Mouse (Mus musculus): ENCODE data around the gene Pex3. TPM values are rescaled to one million over a fixed set of nuclear protein-coding genes. Genes with fewer than 3 reads are reported as not detected.
A peak's percentile ranks its signal among the peaks of the same experiment; 100 is the strongest.

Pex3 gene
- polyA plus RNA-seq, 1 experiment from 2014 or later, result 20.8 TPM

DNA sequence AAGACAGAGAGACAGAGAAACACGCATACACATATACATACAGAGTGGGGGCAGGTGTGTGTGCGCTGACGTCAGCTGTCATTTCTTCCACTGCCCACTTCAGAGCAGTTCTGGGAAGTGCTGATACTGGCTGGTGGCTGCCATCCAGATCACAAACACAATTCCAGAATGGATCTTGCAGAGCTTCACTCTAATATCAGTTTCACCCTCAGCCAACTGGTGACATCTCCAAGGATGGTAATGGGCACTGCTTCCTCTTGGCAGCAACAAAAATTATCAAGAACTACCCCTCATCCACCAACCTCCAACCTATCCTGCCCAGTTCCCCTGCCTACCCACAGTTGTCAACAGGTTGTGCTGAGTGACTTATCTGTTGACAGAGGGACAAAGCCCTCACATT, 56.6 kb downstream of the Pex3 start:
- WGBS, result 71% methylated on average over 3 of the region's 3 CpGs
- Histone ChIP-seq H3K36me3 (ENCODE audit: control insufficient read depth, insufficient read depth, low read length) (no peaks in the 10 kb centered on the region), H3K27ac (replicated peaks) (no peak overlapping the region), H3K9me3 (ENCODE audit: control insufficient read depth, low read length) (no peaks in the 10 kb centered on the region), H3K27me3 (ENCODE audit: control insufficient read depth, insufficient read depth, low read length) (no peaks in the 10 kb centered on the region), H3K4me2 (replicated peaks; ENCODE audit: low read depth) (no peak overlapping the region), H3K4me3 (ENCODE audit: low read depth, low read length) (no peak overlapping the region), H3K9ac (ENCODE audit: low read length) (no peak overlapping the region), H3K4me1 (replicated peaks; ENCODE audit: control insufficient read depth, insufficient read depth) (0 out of 2 replicates have a peak, but pooled peaks cover 3% of the 10 kb centered on the region)
- no peak for ATAC-seq (ENCODE audit: low FRiP score, low TSS enrichment)
- TF ChIP-seq CTCF (IDR thresholded peaks at IDR 0.05; ENCODE audit: low read depth), result no peak
- DNase-seq (ENCODE audit: low spot score), result no peak

DNA sequence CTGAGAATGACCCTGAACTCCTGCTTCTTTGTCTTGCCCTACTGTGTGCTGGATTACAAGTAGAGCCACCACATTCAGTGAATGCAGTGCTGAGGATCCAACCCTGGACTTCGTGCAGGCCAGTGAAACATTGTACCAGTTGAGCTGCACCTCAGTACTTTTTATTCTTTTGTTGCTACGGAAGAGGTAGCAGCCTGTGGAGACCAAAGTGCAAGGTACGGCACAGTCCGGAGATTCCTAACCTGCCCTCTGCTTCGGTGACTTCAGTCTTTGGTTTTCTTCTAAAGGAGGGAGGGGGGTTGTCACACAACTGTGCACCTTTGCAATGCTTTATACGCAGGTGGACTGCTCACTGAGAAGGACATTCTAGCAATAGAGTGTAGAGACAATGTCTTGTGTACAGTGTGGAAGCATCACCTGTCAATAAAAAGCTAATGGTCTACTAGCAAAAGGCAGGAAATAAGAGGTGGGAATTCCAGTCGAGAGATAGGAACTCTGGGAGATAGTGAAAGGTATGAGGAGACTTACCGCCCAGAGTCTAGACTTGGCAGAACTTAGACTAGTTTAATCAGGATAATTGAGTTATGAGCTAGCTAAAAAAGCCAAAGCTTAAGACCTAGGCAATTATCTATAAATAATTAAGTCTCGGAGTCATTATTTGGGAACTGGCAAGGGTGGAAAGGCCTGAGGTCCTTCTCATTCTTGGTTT, 58.8 kb downstream of the Pex3 start:
- Histone ChIP-seq H3K4me1 (replicated peaks; ENCODE audit: control insufficient read depth, insufficient read depth) (no peaks in the 10 kb centered on the region), H3K9ac (ENCODE audit: low read length) (no peak overlapping the region), H3K36me3 (ENCODE audit: control insufficient read depth, insufficient read depth, low read length) (no peaks in the 10 kb centered on the region), H3K27ac (replicated peaks) (no peak overlapping the region), H3K4me3 (ENCODE audit: low read depth, low read length) (no peak overlapping the region), H3K27me3 (ENCODE audit: control insufficient read depth, insufficient read depth, low read length) (no peaks in the 10 kb centered on the region), H3K4me2 (replicated peaks; ENCODE audit: low read depth) (no peak overlapping the region), H3K9me3 (ENCODE audit: control insufficient read depth, low read length) (no peaks in the 10 kb centered on the region)
- no peak for DNase-seq (ENCODE audit: low spot score)
- ATAC-seq (ENCODE audit: low FRiP score, low TSS enrichment), result no peak
- TF ChIP-seq CTCF (IDR thresholded peaks at IDR 0.05; ENCODE audit: low read depth) (no peak), EP300 (optimal IDR thresholded peaks at IDR 0.05) (no peak)
- 82% methylated on average over 9 of the region's 9 CpGs for WGBS

DNA sequence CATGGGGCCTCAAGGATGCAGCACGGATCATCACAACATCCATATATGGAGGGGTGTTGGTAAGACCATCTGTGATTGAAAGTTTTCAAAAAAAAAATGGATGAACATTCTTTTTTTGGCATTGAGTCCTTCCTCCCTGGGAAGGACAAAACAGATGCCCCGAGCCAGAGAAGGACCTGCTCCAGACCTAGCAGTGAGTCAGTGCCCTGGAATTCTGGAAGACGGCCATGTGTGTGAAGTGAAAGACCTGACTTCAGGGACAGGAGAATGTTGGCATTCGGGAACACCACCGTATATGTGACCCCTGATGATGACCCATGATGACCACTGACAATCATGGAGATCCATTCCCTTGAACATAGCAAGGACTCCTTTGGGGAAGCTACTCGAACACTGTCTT, 63.3 kb downstream of the Pex3 start:
- DNase-seq (ENCODE audit: low spot score) (no peak), ATAC-seq (ENCODE audit: low FRiP score, low TSS enrichment) (no peak)
- H3K4me2 ChIP-seq (replicated peaks; ENCODE audit: low read depth), result no peak overlapping the region
- no peaks in the 10 kb centered on the region for H3K9me3 ChIP-seq (ENCODE audit: control insufficient read depth, low read length)
- 50% methylated on average over 6 of the region's 6 CpGs for WGBS
- no peaks in the 10 kb centered on the region for H3K27me3 ChIP-seq (ENCODE audit: control insufficient read depth, insufficient read depth, low read length)
- no peaks in the 10 kb centered on the region for H3K4me1 ChIP-seq (replicated peaks; ENCODE audit: control insufficient read depth, insufficient read depth)
- H3K27ac ChIP-seq (replicated peaks), result no peak overlapping the region
- TF ChIP-seq CTCF (IDR thresholded peaks at IDR 0.05; ENCODE audit: low read depth) (no peak), EP300 (optimal IDR thresholded peaks at IDR 0.05) (no peak)
- no peak overlapping the region for H3K4me3 ChIP-seq (ENCODE audit: low read depth, low read length)
- H3K9ac ChIP-seq (ENCODE audit: low read length), result no peak overlapping the region
- H3K36me3 ChIP-seq (ENCODE audit: control insufficient read depth, insufficient read depth, low read length), result no peaks in the 10 kb centered on the region

DNA sequence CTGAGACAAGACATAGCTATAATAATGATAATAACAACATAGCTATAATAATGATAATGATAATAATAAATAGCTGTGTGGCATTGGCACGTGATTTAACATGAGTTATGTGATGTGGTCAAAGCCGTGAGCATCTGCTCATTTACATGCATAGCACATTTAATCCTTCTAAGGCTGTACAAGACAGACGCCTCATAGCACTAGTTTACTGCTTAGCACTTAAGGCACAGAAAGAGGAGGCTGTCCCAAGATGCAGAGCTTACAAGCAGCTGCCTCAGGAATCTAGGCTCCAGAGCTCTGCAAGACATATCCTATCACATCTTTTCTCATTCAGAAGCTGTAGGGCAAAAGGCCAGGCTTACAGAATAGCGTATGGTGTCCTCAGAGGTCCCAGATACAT, 67.0 kb downstream of the Pex3 start:
- TF ChIP-seq CTCF (IDR thresholded peaks at IDR 0.05; ENCODE audit: low read depth), result no peak
- no peak for TF ChIP-seq EP300 (optimal IDR thresholded peaks at IDR 0.05)
- Histone ChIP-seq H3K27ac (replicated peaks) (no peak overlapping the region), H3K4me1 (replicated peaks; ENCODE audit: control insufficient read depth, insufficient read depth) (no peaks in the 10 kb centered on the region), H3K4me3 (ENCODE audit: low read depth, low read length) (no peak overlapping the region), H3K4me2 (replicated peaks; ENCODE audit: low read depth) (no peak overlapping the region), H3K27me3 (ENCODE audit: control insufficient read depth, insufficient read depth, low read length) (no peaks in the 10 kb centered on the region), H3K36me3 (ENCODE audit: control insufficient read depth, insufficient read depth, low read length) (no peaks in the 10 kb centered on the region), H3K9ac (ENCODE audit: low read length) (no peak overlapping the region), H3K9me3 (ENCODE audit: control insufficient read depth, low read length) (no peaks in the 10 kb centered on the region)
- DNase-seq (ENCODE audit: low spot score), result no peak
- 68% methylated on average over 4 of the region's 4 CpGs for WGBS
- ATAC-seq (ENCODE audit: low FRiP score, low TSS enrichment), result no peak

DNA sequence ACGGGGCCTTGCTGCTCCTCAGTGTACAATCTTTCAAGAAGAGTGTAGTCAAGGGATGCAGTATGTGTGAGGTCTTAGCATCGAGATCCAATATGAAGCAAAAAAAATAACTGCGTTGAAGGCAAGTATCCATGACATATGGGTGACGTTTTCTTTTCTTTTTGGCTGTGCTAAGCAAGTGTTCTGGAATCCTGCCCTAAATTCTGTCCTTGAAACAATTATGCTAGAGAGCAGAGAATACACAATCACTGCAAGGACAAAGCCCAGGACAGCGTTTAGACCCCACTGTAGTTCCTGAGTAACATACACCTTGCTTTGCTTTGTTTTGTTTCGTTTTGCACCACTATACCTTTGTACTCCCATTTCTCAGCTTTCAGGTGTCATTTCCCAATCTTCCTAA, 73.6 kb downstream of the Pex3 start:
- no peaks in the 10 kb centered on the region for H3K4me1 ChIP-seq (replicated peaks; ENCODE audit: control insufficient read depth, insufficient read depth)
- no peak overlapping the region for H3K27ac ChIP-seq (replicated peaks)
- no peak for TF ChIP-seq EP300 (optimal IDR thresholded peaks at IDR 0.05)
- TF ChIP-seq CTCF (IDR thresholded peaks at IDR 0.05; ENCODE audit: low read depth), result no peak
- DNase-seq (ENCODE audit: low spot score) (no peak), ATAC-seq (ENCODE audit: low FRiP score, low TSS enrichment) (no peak)
- no peaks in the 10 kb centered on the region for H3K27me3 ChIP-seq (ENCODE audit: control insufficient read depth, insufficient read depth, low read length)
- H3K36me3 ChIP-seq (ENCODE audit: control insufficient read depth, insufficient read depth, low read length), result no peaks in the 10 kb centered on the region
- H3K9ac ChIP-seq (ENCODE audit: low read length), result no peak overlapping the region
- WGBS, result 72% methylated on average over 6 of the region's 6 CpGs
- H3K9me3 ChIP-seq (ENCODE audit: control insufficient read depth, low read length), result no peaks in the 10 kb centered on the region
- H3K4me2 ChIP-seq (replicated peaks; ENCODE audit: low read depth), result no peak overlapping the region
- H3K4me3 ChIP-seq (ENCODE audit: low read depth, low read length), result no peak overlapping the region

DNA sequence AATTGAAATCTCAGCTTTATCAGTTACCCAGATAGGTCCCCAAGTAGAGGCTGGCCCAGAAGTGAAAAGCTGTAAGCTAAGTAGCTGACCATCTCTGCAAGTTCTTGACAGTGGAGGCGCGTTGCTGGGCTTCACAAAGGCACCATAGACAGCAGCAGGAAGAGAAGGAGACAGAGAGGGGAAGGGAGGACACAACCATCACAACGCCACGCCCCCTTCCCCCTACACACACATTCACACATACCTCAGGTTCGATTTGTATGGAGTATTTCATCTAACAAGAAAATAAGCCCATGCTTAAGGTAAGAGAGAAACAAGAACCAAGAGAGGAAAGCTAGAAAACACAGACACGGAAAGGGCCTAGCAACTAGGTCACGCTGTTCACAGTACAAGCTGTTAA, 77.8 kb downstream of the Pex3 start:
- no peak for ATAC-seq (ENCODE audit: low FRiP score, low TSS enrichment)
- Histone ChIP-seq H3K4me3 (ENCODE audit: low read depth, low read length) (no peak overlapping the region), H3K4me1 (replicated peaks; ENCODE audit: control insufficient read depth, insufficient read depth) (no peaks in the 10 kb centered on the region), H3K9me3 (ENCODE audit: control insufficient read depth, low read length) (no peaks in the 10 kb centered on the region), H3K9ac (ENCODE audit: low read length) (no peak overlapping the region), H3K27ac (replicated peaks) (no peak overlapping the region), H3K36me3 (ENCODE audit: control insufficient read depth, insufficient read depth, low read length) (no peaks in the 10 kb centered on the region), H3K4me2 (replicated peaks; ENCODE audit: low read depth) (peak overlapping the region; percentile 99; the same call in 1 of the 2 replicates), H3K27me3 (ENCODE audit: control insufficient read depth, insufficient read depth, low read length) (no peaks in the 10 kb centered on the region)
- no peak for DNase-seq (ENCODE audit: low spot score)
- TF ChIP-seq EP300 (optimal IDR thresholded peaks at IDR 0.05) (no peak), CTCF (IDR thresholded peaks at IDR 0.05; ENCODE audit: low read depth) (no peak)
- WGBS, result 41% methylated on average over 7 of the region's 7 CpGs
